Mouse (Mus musculus) midbrain, postnatal 0 days (tissue): ENCODE data around the gene Pkd1l1. TPM values are rescaled to one million over a fixed set of nuclear protein-coding genes. Genes with fewer than 3 reads are reported as not detected.

Experiments used
- ATAC-seq: fragments of 200-750 bp; cut with Nextera tagmentation; 2 replicates; pipeline ENCODE4 v1.8.0; 2017; ENCODE audit warnings: moderate number of reproducible peaks, mild to moderate bottlenecking, moderate TSS enrichment, moderate library complexity; ENCODE audit not compliant: low FRiP score
- DNase-seq: peaks from one replicate; pipeline ENCODE4 v3.0.0-alpha.2; 2015; ENCODE audit warnings: low spot score
- H3K27ac ChIP-seq: fragments of 300-500 bp; sonication (generic); 2 replicates; pipeline ENCODE4 v1.5.1; 2014; ENCODE audit warnings: low read depth, mild to moderate bottlenecking, low read length, mixed read lengths
- H3K27me3 ChIP-seq: fragments of 300-500 bp; sonication (generic); 2 replicates; pipeline ENCODE4 v1.6.1; 2014; ENCODE audit warnings: low read length, control low read depth, mixed read lengths; ENCODE audit not compliant: insufficient read depth
- H3K36me3 ChIP-seq: fragments of 300-500 bp; sonication (generic); 2 replicates; pipeline ENCODE4 v1.6.1; 2014; ENCODE audit warnings: low read length, control low read depth, mixed read lengths; ENCODE audit not compliant: insufficient read depth
- H3K4me1 ChIP-seq: fragments of 300-500 bp; sonication (generic); 2 replicates; pipeline ENCODE4 v1.6.1; 2014; ENCODE audit warnings: mild to moderate bottlenecking, control low read depth, antibody characterized with exemption, low read length, mixed read lengths; ENCODE audit not compliant: insufficient read depth
- H3K4me2 ChIP-seq: fragments of 300-500 bp; sonication (generic); 2 replicates; pipeline ENCODE4 v1.6.1; 2014; ENCODE audit warnings: low read depth, mild to moderate bottlenecking, low read length, mixed read lengths; ENCODE audit not compliant: poor library complexity, severe bottlenecking
- H3K4me3 ChIP-seq: fragments of 300-500 bp; sonication (generic); 2 replicates; pipeline ENCODE4 v1.5.1; 2014; ENCODE audit warnings: low read depth, mild to moderate bottlenecking, low read length, moderate library complexity
- H3K9ac ChIP-seq: fragments of 300-500 bp; sonication (generic); replicated peaks from 2 replicates; pipeline ENCODE4 v1.6.1; 2014; ENCODE audit warnings: mild to moderate bottlenecking, low read length, moderate library complexity, mixed read lengths; ENCODE audit not compliant: poor library complexity, severe bottlenecking
- H3K9me3 ChIP-seq: fragments of 300-500 bp; sonication (generic); 2 replicates; pipeline ENCODE4 v1.6.1; 2016; ENCODE audit warnings: low read length, control low read depth
- CTCF ChIP-seq: IDR thresholded peaks from 2 replicates; pipeline ENCODE4 v1.5.1; 2016; ENCODE audit warnings: antibody characterized with exemption, mild to moderate bottlenecking
- WGBS: fragments of 180-500 bp; shearing (Covaris S2); extraction: QIAGEN DNeasy Blood & Tissue Kit; methylation state at CpG from one replicate; pipeline ENCODE4 v1.1.7; 2014; 5-methylcytosine and 5-hydroxymethylcytosine counted together
- polyA plus RNA-seq: library from polyadenylated mRNA; unstranded; fragments of >200 nt; fragmentation: Nextera tagmentation; extraction: Ambion mirVana; gene quantifications from 2 replicates; pipeline ENCODE4 v1.2.1, GENCODE M21; 2015
- total RNA-seq: library from RNA; depleted of rRNA; stranded (reverse); fragments of >200 nt; gene quantifications from 2 replicates; pipeline ENCODE4 v1.2.3, GENCODE M21; 2014

Gene Pkd1l1
- total and polyA plus RNA-seq, 2 experiments from 2014 or later: 0.22 to 0.57 TPM

DNA sequence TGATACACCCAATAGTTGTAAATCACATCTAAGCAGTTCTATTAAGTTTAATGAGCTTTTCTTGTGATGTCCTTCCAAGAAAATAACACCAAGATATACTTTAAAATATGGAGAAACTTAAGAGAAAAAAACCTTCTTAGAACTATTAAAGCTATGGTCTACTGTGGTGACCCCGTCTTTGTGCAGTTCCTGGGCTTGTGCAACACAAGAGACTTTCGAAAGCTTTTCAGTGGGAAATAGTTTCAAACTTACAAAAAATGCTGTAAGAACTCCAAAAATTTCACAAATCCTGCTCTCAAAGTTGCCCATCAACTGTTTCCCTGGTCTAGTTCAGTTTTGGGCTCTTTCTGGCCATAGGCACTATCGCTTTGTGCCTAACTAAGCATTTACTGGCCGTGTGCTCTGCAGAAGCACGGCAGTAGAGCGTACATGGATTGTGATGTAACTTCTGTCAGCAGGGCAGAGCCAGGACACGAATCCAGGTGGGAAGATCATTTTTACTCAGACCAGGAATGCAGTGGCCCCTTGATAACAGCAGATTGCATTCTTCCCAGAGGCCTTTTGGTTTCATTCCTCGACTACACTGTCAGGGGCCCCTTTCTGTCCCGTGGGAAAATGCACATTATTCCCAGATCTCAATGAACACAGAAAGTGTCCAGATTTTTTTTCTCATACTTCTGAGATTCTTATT, 144.1 kb downstream of the Pkd1l1 start:
- Histone ChIP-seq H3K27me3 (no peaks in the 10 kb centered on the region), H3K4me1 (no peaks in the 10 kb centered on the region), H3K4me3 (no peak overlapping the region), H3K27ac (no peak overlapping the region), H3K36me3 (no peaks in the 10 kb centered on the region), H3K9ac (no peak overlapping the region), H3K9me3 (no peaks in the 10 kb centered on the region), H3K4me2 (no peak overlapping the region)
- TF ChIP-seq CTCF: no peak
- ATAC-seq: no peak
- WGBS: 90% methylated on average over 9 of the region's 9 CpGs
- no peak for DNase-seq

DNA sequence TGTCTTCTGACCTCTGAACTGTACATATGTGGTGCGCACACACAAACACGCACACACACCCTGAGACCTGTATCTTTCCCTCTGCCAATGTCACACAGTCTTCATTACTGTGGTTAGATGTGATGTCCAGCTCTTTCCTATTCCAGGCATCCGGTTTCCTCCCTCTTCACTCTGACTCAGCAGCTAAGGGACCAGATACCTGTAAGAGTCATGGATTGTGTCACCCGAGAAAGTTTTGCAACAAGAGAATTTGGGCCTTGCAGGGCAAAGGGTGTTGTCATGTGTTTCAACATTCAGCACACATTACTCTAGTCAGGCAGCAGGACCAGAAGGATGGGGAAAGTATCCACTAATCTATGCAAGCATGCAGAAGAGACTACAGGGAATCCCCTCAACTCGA, 146.5 kb downstream of the Pkd1l1 start:
- H3K9ac ChIP-seq: no peak overlapping the region
- no peak for TF ChIP-seq CTCF
- no peaks in the 10 kb centered on the region for H3K9me3 ChIP-seq
- no peak overlapping the region for H3K4me3 ChIP-seq
- H3K36me3 ChIP-seq: no peaks in the 10 kb centered on the region
- H3K27ac ChIP-seq: no peak overlapping the region
- 84% methylated on average over 5 of the region's 5 CpGs for WGBS
- ATAC-seq (no peak), DNase-seq (no peak)
- H3K27me3 ChIP-seq: no peaks in the 10 kb centered on the region
- no peak overlapping the region for H3K4me2 ChIP-seq
- H3K4me1 ChIP-seq: no peaks in the 10 kb centered on the region

DNA sequence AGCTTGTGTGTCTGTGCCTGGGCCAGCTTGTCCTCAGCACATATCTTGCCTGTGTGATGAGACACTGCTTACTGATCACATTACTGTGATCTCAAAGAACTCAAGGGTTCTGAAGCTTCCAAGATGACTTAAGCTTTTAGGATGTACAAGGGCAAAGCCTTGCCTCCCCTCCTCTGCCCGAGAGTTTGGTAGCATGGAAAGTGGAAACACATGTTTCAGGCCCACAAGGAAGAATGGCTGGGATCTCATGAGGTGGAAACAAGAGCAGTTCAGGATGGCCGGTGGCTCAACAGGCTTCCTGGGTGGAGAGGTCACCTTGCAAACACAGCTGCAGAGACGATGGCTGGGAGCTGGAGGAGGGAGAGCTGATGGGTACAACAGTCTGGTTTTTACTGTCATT, 147.0 kb downstream of the Pkd1l1 start:
- H3K4me2 ChIP-seq: no peak overlapping the region
- TF ChIP-seq CTCF: no peak
- no peak overlapping the region for H3K27ac ChIP-seq
- H3K4me1 ChIP-seq: no peaks in the 10 kb centered on the region
- no peak for DNase-seq
- no peak for ATAC-seq
- no peaks in the 10 kb centered on the region for H3K9me3 ChIP-seq
- 81% methylated on average over 3 of the region's 3 CpGs for WGBS
- no peak overlapping the region for H3K4me3 ChIP-seq
- H3K27me3 ChIP-seq: no peaks in the 10 kb centered on the region
- H3K9ac ChIP-seq: no peak overlapping the region
- no peaks in the 10 kb centered on the region for H3K36me3 ChIP-seq

GRCm38 (mm10) chr11:8825413-8825812, 147.7 kb downstream of the Pkd1l1 start:
- WGBS: 94% methylated on average over 3 of the region's 3 CpGs
- Histone ChIP-seq H3K27me3 (no peaks in the 10 kb centered on the region), H3K9ac (no peak overlapping the region), H3K4me2 (no peak overlapping the region), H3K4me1 (no peaks in the 10 kb centered on the region), H3K4me3 (no peak overlapping the region), H3K27ac (no peak overlapping the region), H3K36me3 (no peaks in the 10 kb centered on the region), H3K9me3 (no peaks in the 10 kb centered on the region)
- ATAC-seq (no peak), DNase-seq (no peak)
- no peak for TF ChIP-seq CTCF

DNA sequence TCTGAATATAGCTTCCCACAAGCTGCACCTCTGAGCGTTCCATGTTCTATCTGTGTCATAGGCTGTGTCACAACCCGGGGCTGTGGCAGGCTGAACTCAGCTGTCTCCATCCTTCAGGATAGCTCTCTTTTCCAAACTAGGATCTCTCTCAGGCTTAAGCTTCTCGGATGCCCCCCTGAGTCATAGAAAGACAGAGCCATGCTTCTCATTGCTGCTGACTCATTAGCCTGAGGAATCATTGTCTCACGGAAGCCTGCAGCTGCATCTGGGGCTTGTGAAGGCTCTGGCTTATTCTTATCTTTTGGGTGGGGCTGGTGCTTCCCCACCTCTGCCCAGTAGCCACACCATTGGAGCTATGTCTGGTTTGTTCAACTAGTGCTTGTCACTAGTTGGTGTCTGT, 151.7 kb downstream of the Pkd1l1 start:
- Histone ChIP-seq H3K4me2 (no peak overlapping the region), H3K9ac (no peak overlapping the region), H3K9me3 (no peaks in the 10 kb centered on the region), H3K27me3 (no peaks in the 10 kb centered on the region), H3K36me3 (no peaks in the 10 kb centered on the region), H3K4me1 (no peaks in the 10 kb centered on the region), H3K27ac (no peak overlapping the region), H3K4me3 (no peak overlapping the region)
- no peak for TF ChIP-seq CTCF
- no peak for ATAC-seq
- no peak for DNase-seq
- WGBS: 85% methylated on average over 4 of the region's 4 CpGs

DNA sequence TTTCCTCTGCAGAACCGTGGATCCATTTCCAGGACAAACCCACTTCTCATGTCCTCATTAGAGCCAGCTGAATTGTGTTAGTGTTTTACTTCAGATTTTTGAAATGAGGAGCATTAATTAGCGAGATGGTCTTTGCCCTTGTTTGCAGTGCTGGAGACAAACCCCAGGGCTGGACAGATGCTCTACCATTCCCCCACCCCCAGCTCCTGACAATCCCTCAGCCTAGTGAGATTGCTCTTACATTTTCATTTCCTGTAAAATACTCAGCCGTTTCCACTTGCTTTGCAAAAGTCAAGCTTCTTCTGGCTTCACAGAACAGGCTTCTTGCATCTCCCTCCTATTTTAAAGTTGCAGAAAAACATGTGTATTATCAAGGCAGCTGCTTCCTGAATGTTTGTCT, 155.7 kb downstream of the Pkd1l1 start:
- H3K9me3 ChIP-seq: no peaks in the 10 kb centered on the region
- no peak for ATAC-seq
- no peak overlapping the region for H3K4me2 ChIP-seq
- no peak for DNase-seq
- no peak overlapping the region for H3K9ac ChIP-seq
- no peaks in the 10 kb centered on the region for H3K4me1 ChIP-seq
- TF ChIP-seq CTCF: no peak
- H3K27ac ChIP-seq: no peak overlapping the region
- 72% methylated on average over 3 of the region's 3 CpGs for WGBS
- no peaks in the 10 kb centered on the region for H3K36me3 ChIP-seq
- no peaks in the 10 kb centered on the region for H3K27me3 ChIP-seq
- no peak overlapping the region for H3K4me3 ChIP-seq
